Mouse (Mus musculus) lung, postnatal 14 days (tissue): ENCODE results near the gene Gm11565.
"Not testable (repeated sequence)": the region's sequence is repeated elsewhere in the genome, so short reads cannot be mapped to it uniquely, and the experiment has no call there.

Experiments used
- DNase-seq: peaks from one replicate; pipeline ENCODE4 v3.0.0; 2021

Gene Gm11565

DNA sequence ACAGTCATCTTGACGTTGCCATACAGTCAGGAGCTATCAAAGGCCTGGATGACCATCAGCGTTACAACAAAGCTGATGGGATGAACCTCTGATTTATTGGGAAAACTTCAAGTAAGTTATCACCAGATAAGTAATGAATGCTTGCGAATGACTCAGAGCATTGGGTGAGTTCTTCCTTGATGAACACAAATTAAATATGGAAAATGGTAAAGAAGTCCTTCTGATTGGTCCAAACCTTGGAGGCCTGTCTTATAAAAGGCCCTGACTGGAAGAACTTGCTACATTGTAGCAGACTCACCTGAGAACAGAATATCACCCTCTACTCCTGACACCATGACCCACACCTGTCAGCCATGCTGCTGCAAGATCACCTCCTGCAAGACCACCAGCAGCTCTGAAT is at the start of gene Gm11565:
Gm11565 (plus strand) TSS at position 301 of the 400 bp plus-strand sequence.
- DNase-seq: no peak

DNA sequence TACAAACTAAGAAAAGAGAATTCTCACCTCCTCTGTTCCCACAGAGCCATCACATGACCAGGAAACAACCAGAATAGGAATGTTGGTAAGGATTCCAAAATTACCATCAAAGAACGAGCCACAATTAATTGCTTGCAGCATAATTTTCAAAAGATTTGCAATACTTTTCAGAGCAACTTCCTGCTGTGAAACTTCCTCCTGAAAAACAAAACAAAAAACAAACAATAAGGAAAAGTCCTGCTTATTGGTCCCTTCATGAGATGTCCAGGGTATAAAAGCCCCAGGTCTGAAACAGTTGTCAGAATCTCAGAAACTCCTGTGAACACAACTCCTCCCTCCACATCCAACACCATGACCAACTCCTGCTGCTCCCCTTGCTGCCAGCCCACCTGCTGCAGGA is 41.5 kb upstream of the Gm11565 start, which contains the start of gene Krtap9-1:
Krtap9-1 (plus strand) TSS at position 301 of the 400 bp plus-strand sequence.
- not testable (repeated sequence) for DNase-seq

DNA sequence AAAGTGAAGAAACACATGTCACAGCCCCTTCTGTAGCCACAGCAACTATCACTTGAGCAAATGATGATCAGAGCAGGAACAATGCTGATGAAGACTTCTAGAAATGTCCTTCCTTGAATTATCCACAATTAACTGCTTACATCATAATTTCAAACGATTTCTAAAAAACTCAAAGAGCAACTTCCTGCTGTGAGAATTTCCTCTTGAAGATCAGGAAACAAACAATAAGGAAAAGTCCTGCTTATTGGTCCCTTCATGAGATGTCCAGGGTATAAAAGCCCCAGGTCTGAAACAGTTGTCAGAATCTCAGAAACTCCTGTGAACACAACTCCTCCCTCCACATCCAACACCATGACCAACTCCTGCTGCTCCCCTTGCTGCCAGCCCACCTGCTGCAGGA is 35.7 kb upstream of the Gm11565 start, which contains the start of gene Gm11567:
Gm11567 (plus strand) TSS at position 301 of the 400 bp plus-strand sequence.
- not testable (repeated sequence) for DNase-seq

DNA sequence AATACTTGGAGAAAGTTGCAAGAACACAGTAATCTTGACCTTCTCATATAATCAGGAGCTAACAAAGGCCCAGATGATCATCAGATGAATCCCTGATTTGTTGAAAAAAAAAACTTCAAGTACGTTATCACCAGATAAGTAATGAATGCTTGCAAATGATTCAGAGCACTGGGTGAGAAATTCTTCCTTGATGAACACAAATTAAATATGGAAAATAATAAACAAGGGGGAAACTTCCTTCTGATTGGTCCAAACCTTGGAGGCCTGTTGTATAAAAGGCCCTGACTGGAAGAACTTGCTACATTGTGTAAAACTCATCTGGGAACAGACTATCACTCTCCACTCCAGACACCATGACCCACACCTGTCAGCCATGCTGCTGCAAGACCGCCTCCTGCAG is 6.9 kb upstream of the Gm11565 start, which contains the start of gene Krtap31-1:
Krtap31-1 (plus strand) TSS at position 301 of the 400 bp plus-strand sequence.
- DNase-seq: no peak

DNA sequence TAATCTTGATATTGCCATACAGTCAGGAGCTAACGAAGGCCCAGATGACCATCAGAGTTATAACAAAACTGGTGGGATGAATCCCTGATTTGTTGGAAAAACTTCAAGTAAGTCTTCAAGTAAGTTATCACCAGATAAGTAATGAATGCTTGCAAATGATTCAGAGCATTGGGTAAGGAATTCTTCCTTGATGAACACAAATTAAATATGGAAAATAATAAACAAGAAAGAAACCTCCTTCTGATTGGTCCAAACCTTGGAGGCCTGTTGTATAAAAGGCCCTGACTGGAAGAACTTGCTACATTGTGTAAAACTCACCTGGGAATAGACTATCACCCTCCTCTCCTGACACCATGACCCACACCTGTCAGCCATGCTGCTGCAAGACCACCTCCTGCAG is 21.4 kb downstream of the Gm11565 start, which contains the start of gene Krtap31-2:
Krtap31-2 (plus strand) TSS at position 301 of the 400 bp plus-strand sequence.
- DNase-seq: no peak

DNA sequence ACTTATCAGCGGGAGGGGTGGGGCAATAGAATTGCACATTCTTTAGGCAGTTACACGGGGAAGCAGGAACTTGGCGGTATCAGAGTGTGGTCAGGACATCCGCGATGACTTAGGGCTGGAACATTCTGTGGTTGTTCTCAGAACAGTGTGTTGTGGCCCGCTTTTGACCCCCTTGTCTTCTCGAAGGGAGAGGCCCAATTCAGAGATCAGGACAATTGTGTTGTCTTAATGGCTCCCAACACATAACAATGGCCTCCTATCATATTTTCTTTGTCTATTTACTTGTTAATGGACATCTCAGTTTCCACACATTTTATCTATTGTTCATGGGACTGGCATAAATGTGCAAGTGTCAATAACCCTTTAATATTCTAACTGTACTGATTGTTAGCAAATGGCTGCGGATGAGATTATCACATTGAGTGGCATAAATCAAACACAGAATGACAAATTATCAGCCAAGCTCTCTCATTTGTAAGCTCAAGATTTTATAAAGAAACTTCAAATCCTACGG is 23.3 kb downstream of the Gm11565 start:
- DNase-seq: no peak

DNA sequence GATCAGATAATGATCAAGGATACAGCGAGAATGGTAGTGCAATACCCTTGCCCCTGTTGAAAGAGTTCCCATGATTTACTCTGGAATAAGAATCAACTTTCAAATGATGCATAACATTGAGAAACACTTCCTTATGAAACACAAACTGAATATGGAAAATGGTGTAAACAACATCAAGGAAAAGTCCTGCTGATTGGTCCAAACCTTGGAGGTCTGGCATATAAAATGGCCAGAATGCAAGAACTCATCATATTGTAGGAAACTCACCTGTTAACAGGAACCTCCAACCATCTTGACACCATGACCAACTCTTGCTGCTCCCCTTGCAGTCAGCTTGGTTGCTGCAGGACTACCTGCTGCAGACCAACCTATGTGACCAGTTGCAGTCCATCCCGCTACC is 33.6 kb downstream of the Gm11565 start, which contains the start of gene Krtap9-5:
Krtap9-5 (plus strand) TSS at position 301 of the 400 bp plus-strand sequence.
- no peak for DNase-seq

DNA sequence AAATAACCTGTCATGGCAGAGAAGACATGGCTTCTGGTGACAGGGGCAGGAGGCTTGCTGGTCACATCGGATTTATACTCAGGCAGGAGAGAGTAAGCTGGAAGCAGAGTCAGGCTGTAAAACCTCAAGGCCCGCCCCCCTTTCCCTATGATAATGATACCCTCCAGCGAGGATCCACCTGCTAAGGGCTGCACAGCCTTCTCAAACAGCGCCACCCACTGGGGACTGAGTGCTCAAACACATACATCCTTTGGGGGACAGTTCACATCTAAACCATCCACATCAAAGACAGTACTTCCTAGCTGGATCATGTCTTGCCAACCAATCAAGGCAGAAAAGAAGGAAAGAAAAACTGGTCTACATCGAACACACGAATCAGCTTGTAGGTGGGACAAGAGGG is 49.7 kb downstream of the Gm11565 start:
- no peak for DNase-seq
